Mouse (Mus musculus) forebrain, postnatal 0 days (tissue): ENCODE measurements around the gene S100a5. TPM values are rescaled to one million over a fixed set of nuclear protein-coding genes. Genes with fewer than 3 reads are reported as not detected.

Experiments
- ATAC-seq: fragments of 200-750 bp; cut with Nextera tagmentation; 2 replicates; pipeline ENCODE4 v1.8.0; 2017; ENCODE audit warnings: mild to moderate bottlenecking, moderate library complexity
- DNase-seq: peaks from one replicate; pipeline ENCODE4 v3.0.0-alpha.2; 2015
- H3K27ac ChIP-seq: fragments of 300-500 bp; sonication (generic); 2 replicates; pipeline ENCODE4 v1.5.1; 2014; ENCODE audit warnings: low read depth, mild to moderate bottlenecking, antibody characterized with exemption, low read length, moderate library complexity, mixed read lengths
- H3K27me3 ChIP-seq: fragments of 300-500 bp; sonication (generic); 2 replicates; pipeline ENCODE4 v1.6.1; 2014; ENCODE audit warnings: mild to moderate bottlenecking, low read length, mixed read lengths; ENCODE audit not compliant: insufficient read depth
- H3K36me3 ChIP-seq: fragments of 300-500 bp; sonication (generic); 2 replicates; pipeline ENCODE4 v1.6.1; 2014; ENCODE audit warnings: mild to moderate bottlenecking, moderate library complexity; ENCODE audit not compliant: insufficient read depth
- H3K4me1 ChIP-seq: fragments of 300-500 bp; sonication (generic); 2 replicates; pipeline ENCODE4 v1.6.1; 2014; ENCODE audit warnings: antibody characterized with exemption; ENCODE audit not compliant: insufficient read depth
- H3K4me2 ChIP-seq: fragments of 300-500 bp; sonication (generic); 2 replicates; pipeline ENCODE4 v1.6.1; 2014; ENCODE audit warnings: low read depth, mild to moderate bottlenecking, moderate library complexity
- H3K4me3 ChIP-seq: fragments of 300-500 bp; sonication (generic); 2 replicates; pipeline ENCODE4 v1.5.1; 2014; ENCODE audit warnings: low read depth, low read length, mixed read lengths
- H3K9ac ChIP-seq: fragments of 300-500 bp; sonication (generic); 2 replicates; pipeline ENCODE4 v1.6.1; 2014; ENCODE audit warnings: mild to moderate bottlenecking
- H3K9me3 ChIP-seq: fragments of 300-500 bp; sonication (generic); 2 replicates; pipeline ENCODE4 v1.6.1; 2016; ENCODE audit warnings: low read length
- CTCF ChIP-seq: sonication (generic); IDR thresholded peaks from 2 replicates; pipeline ENCODE4 v1.5.1; 2016; ENCODE audit warnings: antibody characterized with exemption, control low read depth, low read depth
- WGBS: fragments of 180-500 bp; shearing (Covaris S2); extraction: QIAGEN DNeasy Blood & Tissue Kit; methylation state at CpG from one replicate; pipeline ENCODE4 v1.1.7; 2014; 5-methylcytosine and 5-hydroxymethylcytosine counted together
- polyA plus RNA-seq: library from polyadenylated mRNA; unstranded; fragments of >200 nt; fragmentation: Nextera tagmentation; extraction: Ambion mirVana; gene quantifications from 2 replicates; pipeline ENCODE4 v1.2.1, GENCODE M21; 2015
- total RNA-seq: library from RNA; depleted of rRNA; stranded (reverse); fragments of >200 nt; gene quantifications from 2 replicates; pipeline ENCODE4 v1.2.3, GENCODE M21; 2014

The S100a5 gene
- total and polyA plus RNA-seq, 2 experiments from 2014 or later: not detected

- DNase-seq (no peak), ATAC-seq (no peak)
- Histone ChIP-seq H3K4me2 (no peak overlapping the region), H3K27me3 (no peaks in the 10 kb centered on the region), H3K9ac (no peak overlapping the region), H3K27ac (no peak overlapping the region), H3K4me3 (no peak overlapping the region), H3K36me3 (no peaks in the 10 kb centered on the region), H3K9me3 (no peaks in the 10 kb centered on the region), H3K4me1 (0 out of 2 replicates have a peak, but pooled peaks cover 3% of the 10 kb centered on the region)
- no peak for TF ChIP-seq CTCF
- WGBS: 93% methylated on average over 6 of the region's 6 CpGs
These were observed 2.1 kb upstream of the S100a5 start for GRCm38 (mm10) chr3:90606185-90606584.

GRCm38 (mm10) chr3:90607361-90607760 lies 962 bp upstream of the S100a5 start:
- 97% methylated on average over 3 of the region's 3 CpGs for WGBS
- Histone ChIP-seq H3K4me1 (0 out of 2 replicates have a peak, but pooled peaks cover 3% of the 10 kb centered on the region), H3K4me3 (no peak overlapping the region), H3K36me3 (no peaks in the 10 kb centered on the region), H3K9ac (no peak overlapping the region), H3K27me3 (no peaks in the 10 kb centered on the region), H3K27ac (no peak overlapping the region), H3K4me2 (no peak overlapping the region), H3K9me3 (no peaks in the 10 kb centered on the region)
- ATAC-seq: no peak
- TF ChIP-seq CTCF: no peak
- DNase-seq: no peak

GRCm38 (mm10) chr3:90609102-90609501 lies 779 bp downstream of the S100a5 start:
- Histone ChIP-seq H3K4me1 (0 out of 2 replicates have a peak, but pooled peaks cover 7% of the 10 kb centered on the region), H3K4me2 (no peak overlapping the region), H3K36me3 (no peaks in the 10 kb centered on the region), H3K9ac (no peak overlapping the region), H3K27ac (no peak overlapping the region), H3K9me3 (no peaks in the 10 kb centered on the region), H3K27me3 (no peaks in the 10 kb centered on the region), H3K4me3 (no peak overlapping the region)
- ATAC-seq: no peak
- TF ChIP-seq CTCF: no peak
- no peak for DNase-seq

- 94% methylated on average over 3 of the region's 3 CpGs for WGBS
These were observed 3.2 kb downstream of the S100a5 start for GRCm38 (mm10) chr3:90611494-90611893.

GRCm38 (mm10) chr3:90612061-90612460 lies 3.7 kb downstream of the S100a5 start:
- DNase-seq (no peak), ATAC-seq (no peak)
- 65% methylated on average over 4 of the region's 4 CpGs for WGBS
- no peak overlapping the region for H3K4me3 ChIP-seq
- 0 out of 2 replicates have a peak, but pooled peaks cover 3% of the 10 kb centered on the region for H3K4me1 ChIP-seq
- TF ChIP-seq CTCF: no peak
- no peaks in the 10 kb centered on the region for H3K9me3 ChIP-seq
- no peaks in the 10 kb centered on the region for H3K36me3 ChIP-seq
- H3K9ac ChIP-seq: no peak overlapping the region
- no peak overlapping the region for H3K4me2 ChIP-seq
- H3K27ac ChIP-seq: no peak overlapping the region
- H3K27me3 ChIP-seq: no peaks in the 10 kb centered on the region

More at GRCm38 (mm10) chr3:90611494-90611893, 3.2 kb downstream of the S100a5 start:
- no peak overlapping the region for H3K9ac ChIP-seq
- no peaks in the 10 kb centered on the region for H3K36me3 ChIP-seq
- H3K4me1 ChIP-seq: 0 out of 2 replicates have a peak, but pooled peaks cover 3% of the 10 kb centered on the region
- no peak for DNase-seq
- ATAC-seq: no peak
- no peak overlapping the region for H3K4me2 ChIP-seq
- no peaks in the 10 kb centered on the region for H3K27me3 ChIP-seq
- TF ChIP-seq CTCF: no peak
- H3K4me3 ChIP-seq: no peak overlapping the region
- H3K9me3 ChIP-seq: no peaks in the 10 kb centered on the region
- no peak overlapping the region for H3K27ac ChIP-seq

GRCm38 (mm10) chr3:90612728-90613291 lies 4.5 kb downstream of the S100a5 start, which contains the start of gene S100a6:
S100a6 (plus strand) TSS chr3:90612882.
- no peaks in the 10 kb centered on the region for H3K36me3 ChIP-seq
- peak; percentile 81 for ATAC-seq

GRCm38 (mm10) chr3:90613461-90614147 lies 5.3 kb downstream of the S100a5 start:
- H3K4me2 ChIP-seq: peak overlapping the region; percentile 53; the same call in 1 of the 2 replicates
- DNase-seq: no peak
- TF ChIP-seq CTCF: no peak
- no peak overlapping the region for H3K27ac ChIP-seq
- 80% methylated on average over 7 of the region's 7 CpGs for WGBS
- no peak overlapping the region for H3K9ac ChIP-seq
- no peaks in the 10 kb centered on the region for H3K27me3 ChIP-seq
- no peaks in the 10 kb centered on the region for H3K36me3 ChIP-seq
- ATAC-seq: no peak
- H3K9me3 ChIP-seq: no peaks in the 10 kb centered on the region
- H3K4me1 ChIP-seq: 0 out of 2 replicates have a peak, but pooled peaks cover 3% of the 10 kb centered on the region
- H3K4me3 ChIP-seq: peak overlapping the region; percentile 20; the same call in 1 of the 2 replicates

More at GRCm38 (mm10) chr3:90612728-90613291, 4.5 kb downstream of the S100a5 start, which contains the start of gene S100a6:
- 0 out of 2 replicates have a peak, but pooled peaks cover 3% of the 10 kb centered on the region for H3K4me1 ChIP-seq
- no peaks in the 10 kb centered on the region for H3K9me3 ChIP-seq
- peak within 1 kb of the TSS; percentile 20; the same call in 1 of the 2 replicates for H3K4me3 ChIP-seq
- H3K4me2 ChIP-seq: peak within 1 kb of the TSS; percentile 53
- no peak within 1 kb of the TSS for H3K9ac ChIP-seq
- peak; percentile 50 for DNase-seq
- no peak within 1 kb of the TSS for H3K27ac ChIP-seq
- no peaks in the 10 kb centered on the region for H3K27me3 ChIP-seq
- peak; percentile 64 for TF ChIP-seq CTCF
- under 1% methylated on average over 23 of the region's 23 CpGs for WGBS
